Mouse (Mus musculus): ENCODE measurements around the gene Pex16.

DNA sequence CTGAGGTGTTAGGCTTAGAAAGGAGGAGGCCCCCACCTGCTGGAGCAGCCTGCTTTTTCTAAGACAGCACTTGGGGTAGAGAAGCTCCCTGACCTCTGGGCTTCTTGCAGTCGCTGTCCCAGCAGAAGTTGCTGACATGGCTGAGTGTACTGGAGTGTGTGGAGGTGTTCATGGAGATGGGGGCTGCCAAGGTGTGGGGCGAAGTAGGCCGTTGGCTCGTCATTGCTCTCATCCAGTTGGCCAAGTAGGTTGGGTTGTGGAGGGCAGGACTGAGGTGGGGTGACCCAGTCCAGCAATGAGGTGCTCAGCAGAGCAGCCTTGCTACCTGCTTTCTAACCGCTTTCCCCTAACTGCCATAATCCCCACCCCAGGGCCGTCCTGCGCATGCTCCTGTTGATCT lies 2.8 kb downstream of the Pex16 start:
- TF ChIP-seq CTCF (IDR thresholded peaks at IDR 0.05; ENCODE audit: extremely low read depth, insufficient read depth, insufficient read length, insufficient replicate concordance): no peak
- TF ChIP-seq POLR2A (IDR thresholded peaks at IDR 0.05; ENCODE audit: low read depth, low read length): no peak

Measured in spleen, adult 2 months (tissue).